Mouse (Mus musculus): ENCODE measurements around the gene Nfkb1. TPM values are rescaled to one million over a fixed set of nuclear protein-coding genes. Genes with fewer than 3 reads are reported as not detected.

Gene Nfkb1
- total RNA-seq, 2 experiments from 2014 or later: 20.8 to 24.4 TPM

DNA sequence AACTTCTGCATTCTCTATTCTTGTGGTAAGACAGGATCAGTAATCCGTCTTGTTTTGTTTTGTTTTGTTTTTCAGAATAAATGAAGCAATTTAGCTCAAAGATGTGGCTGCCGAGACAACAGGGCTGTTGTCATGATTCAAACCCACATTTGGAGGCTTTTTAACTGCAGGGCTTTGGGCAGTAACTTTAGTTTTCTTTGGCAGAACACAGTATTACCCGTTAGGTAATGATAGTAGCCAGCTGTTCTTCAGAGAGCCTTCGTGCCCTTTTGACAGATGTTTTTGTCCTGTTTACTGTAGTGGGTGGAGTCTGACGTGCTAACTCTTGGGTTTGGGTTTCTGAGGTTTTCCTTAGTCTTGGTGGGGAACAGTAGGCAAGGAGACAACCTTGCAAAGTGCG is 118.3 kb downstream of the Nfkb1 start:
- Histone ChIP-seq H3K4me3 (no peak overlapping the region), H3K27ac (no peak overlapping the region)
- intact Hi-C loops (cut with DNase I): no loop called here
- no peak for TF ChIP-seq CTCF (IDR thresholded peaks at IDR 0.05)
- no peak for DNase-seq (ENCODE audit: extremely low spot score in 1 of 2, low spot score in 2 of 2)

DNA sequence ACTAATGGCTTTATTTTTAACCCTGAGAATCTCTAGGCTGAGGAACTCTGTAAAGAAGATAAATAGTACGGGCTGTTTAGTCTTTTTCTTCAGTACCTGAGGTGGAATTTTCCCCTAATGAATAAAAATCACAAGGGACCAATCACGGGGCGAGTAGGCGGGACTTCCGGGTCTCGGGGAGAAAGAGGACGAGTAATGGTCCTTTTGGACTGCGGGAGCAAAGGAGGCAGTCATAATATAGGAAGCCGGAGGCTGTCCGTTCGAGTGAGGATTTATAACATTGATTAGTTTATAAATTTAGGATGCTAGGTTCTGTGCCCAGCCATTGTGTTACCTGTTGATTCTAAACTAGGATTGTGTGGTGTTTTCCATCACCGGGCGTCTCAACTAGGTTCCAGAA is 119.8 kb downstream of the Nfkb1 start:
- no peak overlapping the region for H3K4me3 ChIP-seq
- DNase-seq (ENCODE audit: extremely low spot score in 1 of 2, low spot score in 2 of 2): no peak

DNA sequence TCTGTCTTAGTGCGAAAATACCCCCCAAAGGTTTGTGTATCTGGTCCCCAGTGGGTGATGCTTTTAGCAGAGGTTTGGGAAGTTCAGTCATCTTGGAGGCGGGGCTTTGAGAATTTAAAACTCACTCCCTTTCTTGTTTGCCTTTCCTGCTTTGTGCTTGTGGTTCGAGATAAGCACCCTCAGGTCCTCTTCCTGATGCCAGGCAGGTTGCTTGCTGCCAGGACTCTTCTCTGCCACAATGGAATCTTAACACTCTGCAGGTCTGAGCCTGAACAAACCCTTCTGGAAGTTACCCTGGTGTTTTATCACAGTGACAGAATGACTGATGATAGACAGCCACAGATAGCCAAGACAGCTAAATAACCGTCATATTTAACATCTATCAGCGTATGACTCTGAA is 122.7 kb downstream of the Nfkb1 start:
- DNase-seq (ENCODE audit: extremely low spot score in 1 of 2, low spot score in 2 of 2): no peak
- intact Hi-C loops (cut with DNase I): no loop called here
- no peak for TF ChIP-seq CTCF (IDR thresholded peaks at IDR 0.05)
- no peak overlapping the region for H3K4me3 ChIP-seq
- H3K27ac ChIP-seq: no peak overlapping the region

More for the DNA sequence above, 119.8 kb downstream of the Nfkb1 start:
- no peak for TF ChIP-seq CTCF (IDR thresholded peaks at IDR 0.05)
- intact Hi-C loops (cut with DNase I): no loop called here
- H3K27ac ChIP-seq: no peak overlapping the region

GRCm38 (mm10) chr3:135567888-135568287 is 123.5 kb downstream of the Nfkb1 start:
- intact Hi-C loops (cut with DNase I): no loop called here
- no peak for TF ChIP-seq CTCF (IDR thresholded peaks at IDR 0.05)
- Histone ChIP-seq H3K27ac (no peak overlapping the region), H3K4me3 (no peak overlapping the region)
- no peak for DNase-seq (ENCODE audit: extremely low spot score in 1 of 2, low spot score in 2 of 2)

DNA sequence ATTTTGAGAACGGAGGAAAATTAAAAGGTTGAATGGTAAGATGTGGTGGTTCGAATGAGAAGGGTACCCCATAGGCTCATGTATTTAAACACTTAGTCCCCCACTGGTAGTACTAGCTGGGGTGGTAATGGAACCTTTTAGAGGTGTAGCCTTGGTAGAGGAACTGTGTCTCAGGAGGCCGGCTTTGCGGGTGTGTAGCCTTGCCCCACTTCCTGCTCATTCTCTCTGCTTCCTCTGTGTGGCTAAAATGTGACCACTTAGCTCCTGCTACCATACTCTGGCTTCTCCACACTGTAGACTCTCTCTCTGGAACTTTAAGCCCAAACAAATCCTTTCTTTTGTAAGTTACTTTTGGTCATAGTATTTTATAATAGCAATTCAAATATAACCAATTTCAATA is 126.0 kb downstream of the Nfkb1 start:
- H3K27ac ChIP-seq: no peak overlapping the region
- DNase-seq (ENCODE audit: extremely low spot score in 1 of 2, low spot score in 2 of 2): no peak
- intact Hi-C loops (cut with DNase I): no loop called here
- no peak for TF ChIP-seq CTCF (IDR thresholded peaks at IDR 0.05)
- H3K4me3 ChIP-seq: no peak overlapping the region

DNA sequence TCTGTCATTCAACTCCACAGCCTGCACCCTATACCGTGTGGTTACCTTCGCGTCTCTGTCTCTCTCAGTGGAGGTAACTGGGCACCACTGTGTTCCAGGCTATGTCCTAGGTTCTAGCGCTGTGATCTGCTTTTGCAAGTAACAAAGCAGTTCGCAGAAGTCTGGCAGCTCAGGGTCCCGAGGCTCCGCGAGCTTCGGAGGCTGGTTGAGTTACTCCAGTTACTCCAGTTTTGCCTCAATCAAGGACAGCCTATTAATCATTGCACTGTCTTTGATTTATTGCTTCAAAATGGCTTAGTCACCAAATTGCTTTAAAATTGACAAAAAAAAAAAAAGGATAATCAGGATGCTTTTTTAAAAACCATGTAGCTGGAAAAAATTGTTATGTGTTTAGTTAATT is 126.6 kb downstream of the Nfkb1 start:
- no peak for TF ChIP-seq CTCF (IDR thresholded peaks at IDR 0.05)
- Histone ChIP-seq H3K27ac (no peak overlapping the region), H3K4me3 (no peak overlapping the region)
- intact Hi-C loops (cut with DNase I): no loop called here
- DNase-seq (ENCODE audit: extremely low spot score in 1 of 2, low spot score in 2 of 2): no peak

DNA sequence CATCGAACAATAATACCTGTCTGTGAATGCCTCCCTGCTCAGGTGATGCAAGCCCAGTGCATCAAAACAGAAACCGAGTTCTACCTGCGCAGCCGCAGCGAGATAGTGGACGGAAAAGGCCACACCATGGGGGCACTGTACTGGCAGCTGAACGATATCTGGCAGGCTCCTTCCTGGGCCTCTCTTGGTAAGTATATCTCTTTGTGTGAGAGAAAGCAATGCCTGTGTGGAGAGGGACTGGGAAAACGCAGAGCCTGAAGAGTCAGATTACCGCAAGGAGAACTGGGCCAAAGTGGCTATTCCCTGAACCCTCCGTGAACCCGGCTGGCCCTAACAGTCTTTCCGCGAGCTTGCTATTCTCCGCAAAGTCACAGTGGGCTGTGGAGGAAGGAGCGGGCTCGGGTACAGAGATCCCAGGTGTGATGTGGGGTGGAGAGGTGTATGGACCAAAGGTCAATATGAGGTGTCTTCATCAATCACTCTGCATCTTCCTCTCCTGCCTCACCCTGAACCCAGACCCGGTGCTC is 128.1 kb downstream of the Nfkb1 start:
- TF ChIP-seq CTCF (IDR thresholded peaks at IDR 0.05): no peak
- no peak for DNase-seq (ENCODE audit: extremely low spot score in 1 of 2, low spot score in 2 of 2)
- no peak overlapping the region for H3K27ac ChIP-seq
- H3K4me3 ChIP-seq: no peak overlapping the region
- intact Hi-C loops (cut with DNase I): no loop called here

- no peak for TF ChIP-seq CTCF (IDR thresholded peaks at IDR 0.05)
- intact Hi-C loops (cut with DNase I): no loop called here
Measured at GRCm38 (mm10) chr3:135562036-135562435, 129.3 kb downstream of the Nfkb1 start.

DNA sequence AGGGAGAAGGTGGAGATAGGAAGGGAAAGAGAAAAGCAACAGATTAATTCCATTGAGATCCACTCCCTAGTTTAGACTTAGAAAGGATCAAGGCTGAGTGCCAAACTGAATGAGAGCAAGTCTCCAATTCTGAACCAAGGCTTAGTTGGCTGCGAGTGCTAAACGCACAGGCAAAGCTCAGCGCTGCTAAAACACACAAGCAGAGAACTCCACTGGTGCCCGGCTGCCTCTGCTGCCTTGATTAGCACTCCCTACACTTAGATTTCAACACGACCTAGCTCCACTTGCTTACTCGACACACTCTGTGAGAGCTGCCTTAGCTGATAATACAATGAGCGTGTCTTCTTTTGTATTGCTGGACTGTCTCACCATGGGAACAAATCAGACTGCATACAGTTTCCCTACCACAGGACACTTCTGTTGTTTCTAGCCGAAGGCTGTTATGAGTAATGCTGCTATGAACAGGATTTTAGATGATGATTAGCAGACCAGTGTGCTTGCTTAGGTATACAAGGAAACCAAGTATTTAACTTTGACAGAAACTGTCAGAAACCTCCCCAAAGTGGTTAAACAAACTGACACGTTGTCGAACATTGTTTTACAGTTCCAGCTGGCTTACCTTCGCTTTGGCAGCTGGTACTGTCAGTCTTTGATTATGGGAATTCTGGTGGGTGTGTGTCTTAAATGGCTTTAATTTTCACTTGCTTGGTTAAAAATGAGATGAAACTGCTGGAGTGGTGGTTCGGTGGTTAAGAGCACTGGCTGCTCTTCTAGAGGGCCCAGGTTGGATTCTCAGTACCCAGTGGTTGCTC is 134.3 kb downstream of the Nfkb1 start:
- intact Hi-C loops (cut with DNase I): loop anchor here (1.0 to 2.0 kb wide), 2 partner anchors 156 to 174 kb away; no protein-coding TSS in a partner anchor
- no peak overlapping the region for H3K27ac ChIP-seq
- DNase-seq (ENCODE audit: extremely low spot score in 1 of 2, low spot score in 2 of 2): no peak

More at GRCm38 (mm10) chr3:135562036-135562435, 129.3 kb downstream of the Nfkb1 start:
- H3K27ac ChIP-seq: no peak overlapping the region
- DNase-seq (ENCODE audit: extremely low spot score in 1 of 2, low spot score in 2 of 2): no peak
- no peak overlapping the region for H3K4me3 ChIP-seq

DNA sequence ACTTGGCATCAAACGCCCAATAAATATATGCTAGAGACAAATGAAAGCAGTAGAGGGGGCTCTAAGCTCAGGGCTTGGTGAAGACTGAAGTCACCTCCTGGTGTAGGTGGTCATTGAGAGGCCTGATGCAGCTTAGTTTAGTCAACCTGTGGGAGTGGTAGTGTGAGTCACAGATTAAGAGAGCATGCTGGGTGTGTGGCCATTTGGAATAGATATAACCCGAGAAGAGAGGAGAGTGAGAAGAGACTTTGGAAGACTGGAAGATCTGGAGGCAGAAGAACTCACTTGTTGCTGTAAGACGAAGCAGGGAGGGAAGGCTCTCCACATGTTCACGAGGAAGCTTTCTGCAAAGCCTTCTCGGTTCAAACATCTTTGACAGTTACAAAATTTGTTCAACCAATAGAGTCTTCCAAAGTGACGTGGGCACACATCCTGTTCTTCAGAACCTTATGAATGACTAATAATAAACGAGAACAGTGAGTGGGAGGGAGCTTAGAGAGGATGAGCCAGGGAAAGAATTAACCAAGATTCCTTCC is 135.2 kb downstream of the Nfkb1 start:
- TF ChIP-seq CTCF (IDR thresholded peaks at IDR 0.05): peak; percentile 47
- no peak overlapping the region for H3K27ac ChIP-seq
- peak in 1 of 2 experiments; percentile 12 for DNase-seq (ENCODE audit: extremely low spot score in 1 of 2, low spot score in 2 of 2)
- intact Hi-C loops (cut with DNase I): loop anchor here (1.0 to 2.0 kb wide), 2 partner anchors 157 to 175 kb away; no protein-coding TSS in a partner anchor
- no peak overlapping the region for H3K4me3 ChIP-seq

More for the DNA sequence above, 134.3 kb downstream of the Nfkb1 start:
- no peak overlapping the region for H3K4me3 ChIP-seq
- TF ChIP-seq CTCF (IDR thresholded peaks at IDR 0.05): no peak

GRCm38 (mm10) chr3:135555192-135555591 is 136.2 kb downstream of the Nfkb1 start:
- no peak overlapping the region for H3K27ac ChIP-seq
- no peak for DNase-seq (ENCODE audit: extremely low spot score in 1 of 2, low spot score in 2 of 2)
- intact Hi-C loops (cut with DNase I): no loop called here
- TF ChIP-seq CTCF (IDR thresholded peaks at IDR 0.05): no peak
- no peak overlapping the region for H3K4me3 ChIP-seq

DNA sequence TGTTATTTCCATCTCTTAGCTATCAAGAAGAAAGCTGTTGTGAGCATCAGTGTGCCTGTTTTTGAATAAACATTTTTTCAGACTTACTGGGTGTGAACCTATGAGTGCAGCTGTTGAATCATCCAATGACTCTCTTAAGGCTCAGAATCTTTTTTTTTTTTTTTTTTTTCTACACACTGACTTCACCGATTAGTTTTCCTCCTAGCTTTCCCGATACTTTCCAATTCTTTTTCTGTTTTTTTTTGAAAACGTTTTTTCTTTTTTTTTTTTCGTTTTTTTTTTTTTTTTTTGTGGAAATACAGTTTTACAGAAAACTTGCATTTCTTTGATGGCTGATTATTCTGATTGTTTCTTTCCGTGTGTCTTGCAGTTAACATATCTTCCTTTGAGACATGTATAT is 138.5 kb downstream of the Nfkb1 start:
- DNase-seq (ENCODE audit: extremely low spot score in 1 of 2, low spot score in 2 of 2): no peak
- intact Hi-C loops (cut with DNase I): no loop called here
- no peak overlapping the region for H3K27ac ChIP-seq
- H3K4me3 ChIP-seq: no peak overlapping the region
- no peak for TF ChIP-seq CTCF (IDR thresholded peaks at IDR 0.05)

Data from left cerebral cortex, adult 2 months (tissue).